Mouse (Mus musculus) layer of hippocampus, adult 8-10 months (tissue): ENCODE measurements around the gene Sphk2. TPM values are rescaled to one million over a fixed set of nuclear protein-coding genes. Genes with fewer than 3 reads are reported as not detected.
A peak's percentile ranks its signal among the peaks of the same experiment; 100 is the strongest.

Source experiments
- DNase-seq, 2 experiments: peaks; one replicate each; pipeline ENCODE4 v3.0.0; 2022; ENCODE audit warnings: low spot score in 2 of 2
- total RNA-seq, 4 experiments: library from RNA; stranded (reverse); gene quantifications; 2 replicates each; pipeline ENCODE4 v1.2.4; 2022

Sphk2 gene
- total RNA-seq, 4 experiments from 2014 or later: 28.1 to 36.7 (median 32.7) TPM

DNA sequence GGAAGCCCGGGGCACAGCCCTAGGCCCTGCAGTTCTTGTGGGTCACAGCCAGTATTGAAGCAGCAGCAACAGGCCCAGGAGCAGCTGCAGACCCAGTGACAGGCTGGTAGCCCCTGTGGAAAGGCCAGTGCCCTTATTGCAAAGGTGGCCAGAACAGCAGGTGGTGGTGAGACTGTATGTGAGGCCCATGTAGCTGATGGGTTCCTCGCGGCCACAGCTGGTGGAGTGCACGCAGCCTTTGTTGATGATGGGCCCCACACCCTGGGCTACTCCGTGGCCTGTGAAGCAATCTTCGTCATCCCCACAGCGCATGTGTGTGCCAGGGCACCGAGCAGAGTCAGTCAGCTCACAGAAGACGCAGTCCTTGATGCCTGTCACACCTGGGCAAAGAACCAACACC, 7.3 kb upstream of the Sphk2 start:
- no peak for DNase-seq

DNA sequence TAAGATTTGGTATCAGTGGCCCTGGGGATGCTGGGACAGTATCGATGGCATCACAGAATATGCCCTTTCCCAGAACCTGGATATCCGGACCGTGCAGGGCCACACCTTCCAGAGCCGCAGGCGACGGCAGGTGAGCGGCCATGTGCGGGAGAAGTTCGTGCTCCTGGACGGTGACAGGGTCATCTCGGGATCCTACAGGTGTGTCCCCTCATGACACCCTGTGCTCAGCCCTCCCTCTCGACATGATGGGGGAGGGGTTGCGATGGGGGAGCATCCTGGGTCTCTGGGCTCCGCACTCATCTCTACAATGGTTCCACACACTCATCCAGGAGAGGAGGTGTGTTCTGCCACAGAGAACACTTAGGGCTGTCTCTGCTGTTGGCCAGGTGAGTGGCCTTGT, 6.0 kb upstream of the Sphk2 start:
- no peak for DNase-seq

DNA sequence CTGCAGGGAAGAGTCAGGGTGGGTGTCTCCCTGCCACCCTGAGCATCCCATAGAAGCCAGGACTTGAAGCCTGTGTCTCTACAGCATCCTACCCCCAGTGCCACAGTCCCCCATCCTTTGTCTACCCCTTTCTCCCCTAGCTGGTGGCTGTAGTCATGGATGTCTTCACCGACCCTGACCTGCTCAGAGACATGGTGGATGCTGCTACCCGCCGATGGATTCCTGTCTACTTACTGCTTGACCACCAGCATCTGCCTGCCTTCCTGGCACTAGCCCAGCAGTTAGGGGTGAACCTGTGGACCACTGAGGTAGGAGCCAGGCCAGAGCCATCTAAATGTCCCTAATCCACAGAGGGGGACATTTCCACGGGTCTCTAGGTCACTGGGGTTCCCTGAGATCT, 5.5 kb upstream of the Sphk2 start:
- DNase-seq: no peak

DNA sequence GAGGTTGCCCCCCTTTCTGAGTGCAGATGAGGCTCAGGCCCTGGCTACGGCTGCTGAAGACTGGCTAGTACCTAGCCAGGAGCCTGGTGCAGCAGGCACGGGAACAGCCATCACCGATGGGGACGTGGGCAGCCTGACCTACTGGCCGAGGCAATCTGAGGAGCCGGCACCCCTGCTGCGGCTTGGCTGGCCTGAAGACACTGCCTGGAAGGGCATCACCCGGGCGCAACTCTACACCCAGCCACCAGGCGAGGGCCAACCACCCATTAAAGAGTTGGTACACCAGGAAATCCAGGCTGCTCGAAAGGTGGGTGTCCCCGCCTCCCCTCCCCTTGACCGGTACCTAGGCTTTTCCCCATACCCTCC, 4.5 kb upstream of the Sphk2 start:
- DNase-seq: no peak

DNA sequence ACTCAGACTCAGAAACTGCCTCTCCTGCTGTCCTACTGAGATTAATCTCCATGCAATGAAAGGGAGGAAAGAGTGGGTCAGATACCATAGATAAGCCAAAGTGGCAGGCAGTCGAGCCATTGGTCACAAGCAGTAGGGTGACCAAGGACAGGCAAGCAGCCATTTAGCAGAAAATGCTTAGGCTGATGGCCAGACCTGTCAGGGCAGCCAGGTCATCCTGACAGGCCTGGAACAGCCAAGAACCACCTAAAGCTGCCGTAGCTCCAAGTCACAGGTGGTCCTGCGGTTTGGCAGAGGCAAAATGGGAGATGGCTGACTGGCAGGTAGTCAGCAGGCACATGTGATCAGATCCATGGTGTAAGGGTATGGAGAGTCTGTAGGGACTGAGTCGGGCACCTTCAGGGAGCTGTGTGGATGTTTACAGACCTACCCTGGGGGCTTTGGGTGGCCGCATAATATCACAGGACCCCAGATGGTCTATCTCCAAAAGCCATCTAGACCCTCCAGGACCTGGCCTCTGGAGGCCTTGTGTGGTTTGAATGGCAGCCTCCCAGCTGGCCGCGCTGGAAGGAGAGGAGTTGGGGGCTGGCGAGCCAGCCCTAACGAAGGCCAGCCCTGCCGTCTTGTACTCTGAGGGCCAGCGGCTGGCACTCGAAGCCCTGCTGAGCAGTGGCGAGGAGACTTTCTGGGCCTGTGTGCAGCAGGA, 4.0 kb upstream of the Sphk2 start:
- peak in 1 of 2 experiments; percentile 3 for DNase-seq

DNA sequence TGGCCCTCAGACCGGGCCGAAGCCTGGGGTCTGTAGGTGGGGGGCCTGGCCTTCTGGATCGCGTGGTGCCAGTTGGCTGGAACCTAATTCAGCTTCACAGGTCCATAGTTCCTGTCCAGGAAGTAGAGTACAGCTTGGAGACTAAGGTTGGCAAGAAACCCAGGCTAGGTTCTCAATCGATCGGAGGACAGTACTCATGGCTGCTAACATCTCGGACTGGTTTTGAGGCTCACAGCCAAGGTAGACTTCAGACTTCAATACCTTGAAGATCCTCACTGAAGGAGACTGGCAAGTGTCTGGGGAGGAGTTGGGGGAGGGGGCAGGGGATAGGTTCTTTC, 3.4 kb upstream of the Sphk2 start:
- no peak for DNase-seq

DNA sequence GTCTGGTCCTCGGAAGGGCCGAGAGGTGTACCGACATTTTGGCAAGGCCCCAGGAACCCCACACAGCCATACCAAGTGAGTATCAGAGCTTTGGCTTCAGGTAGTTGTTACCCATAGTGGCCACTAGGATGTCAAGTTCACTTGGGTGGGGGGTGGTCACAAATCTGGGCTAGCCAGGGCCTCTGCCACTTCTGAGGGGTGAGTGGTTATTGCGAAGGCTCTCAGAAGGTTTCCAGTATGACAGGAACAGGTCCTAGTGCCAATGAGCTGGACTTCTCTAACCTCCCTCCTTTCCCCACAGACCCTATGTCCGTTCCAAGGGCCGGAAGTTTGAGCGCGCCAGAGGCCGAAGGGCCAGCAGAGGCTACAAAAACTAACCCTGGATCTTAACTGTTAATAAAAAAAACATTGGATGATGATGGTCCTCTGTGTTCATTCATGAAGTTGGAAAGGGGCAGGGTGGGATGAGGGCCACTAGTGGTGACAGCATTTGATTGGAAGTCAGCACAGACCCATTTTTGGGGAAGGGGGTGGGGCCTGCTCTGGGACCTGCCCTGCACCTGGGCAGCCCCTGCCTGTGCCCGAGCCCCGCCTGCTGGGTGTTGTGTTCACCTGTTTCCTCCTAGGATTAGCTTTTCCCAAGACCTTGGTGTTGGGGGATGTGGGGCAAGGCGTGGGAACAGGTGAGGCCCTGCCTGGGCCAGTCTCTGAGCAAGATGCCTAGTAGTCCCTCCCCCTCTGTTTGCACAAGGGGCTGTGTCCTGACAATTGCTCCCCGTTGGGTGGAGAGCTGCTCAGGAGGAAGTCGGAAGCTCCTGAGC, 2.8 kb upstream of the Sphk2 start, which contains the start of gene Fam83e:
Gene Fam83e (plus strand): TSS at position 800 of the 821 bp plus-strand sequence.
- peak in 1 of 2 experiments; percentile 10 for DNase-seq

DNA sequence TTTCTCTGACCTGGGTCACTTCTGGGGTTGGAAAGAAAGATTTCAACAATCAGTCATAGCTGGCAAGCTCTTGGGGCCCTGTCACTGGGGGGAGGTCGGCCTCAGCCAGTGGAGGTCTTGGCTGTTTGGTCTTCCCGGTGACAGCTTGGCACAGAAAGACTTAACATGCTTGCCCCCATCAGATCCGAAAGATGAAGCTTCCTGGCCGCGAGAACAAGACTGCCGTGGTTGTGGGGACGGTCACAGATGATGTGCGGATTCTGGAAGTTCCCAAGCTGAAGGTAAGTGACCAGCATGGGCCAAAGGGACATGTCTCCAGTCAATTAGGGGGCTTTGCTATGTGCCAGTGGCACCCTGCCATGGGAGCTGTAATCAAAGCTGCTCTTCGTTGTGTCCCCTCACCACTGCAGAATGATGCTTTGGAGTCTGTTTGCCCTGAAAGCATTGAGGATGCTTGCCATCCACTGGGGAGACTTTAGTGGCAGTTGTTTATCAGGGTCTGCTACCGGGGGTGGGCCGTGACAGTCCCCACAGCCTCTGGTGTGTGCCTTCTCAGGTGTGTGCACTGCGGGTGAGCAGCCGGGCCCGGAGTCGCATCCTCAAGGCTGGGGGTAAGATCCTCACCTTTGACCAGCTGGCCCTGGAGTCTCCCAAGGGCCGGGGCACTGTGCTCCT, 2.1 kb upstream of the Sphk2 start:
- DNase-seq: peak in 1 of 2 experiments; percentile 9

DNA sequence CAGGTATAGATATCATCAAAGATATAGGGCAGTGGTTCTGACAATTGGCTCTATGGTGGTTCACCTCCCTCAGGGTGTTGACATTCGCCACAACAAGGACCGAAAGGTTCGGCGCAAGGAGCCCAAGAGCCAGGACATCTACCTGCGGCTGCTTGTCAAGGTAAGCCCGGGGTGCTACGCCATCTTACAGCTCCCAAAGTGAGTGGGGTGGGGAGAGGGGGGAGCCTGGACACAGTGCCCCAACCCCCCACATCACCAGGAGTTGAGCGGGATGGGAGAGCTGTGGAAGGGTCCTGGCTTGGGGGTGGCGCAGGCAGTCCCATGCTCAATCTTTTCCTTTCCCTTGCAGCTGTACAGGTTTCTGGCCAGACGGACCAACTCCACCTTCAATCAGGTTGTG, 1.4 kb upstream of the Sphk2 start:
- peak in 1 of 2 experiments; percentile 16 for DNase-seq

DNA sequence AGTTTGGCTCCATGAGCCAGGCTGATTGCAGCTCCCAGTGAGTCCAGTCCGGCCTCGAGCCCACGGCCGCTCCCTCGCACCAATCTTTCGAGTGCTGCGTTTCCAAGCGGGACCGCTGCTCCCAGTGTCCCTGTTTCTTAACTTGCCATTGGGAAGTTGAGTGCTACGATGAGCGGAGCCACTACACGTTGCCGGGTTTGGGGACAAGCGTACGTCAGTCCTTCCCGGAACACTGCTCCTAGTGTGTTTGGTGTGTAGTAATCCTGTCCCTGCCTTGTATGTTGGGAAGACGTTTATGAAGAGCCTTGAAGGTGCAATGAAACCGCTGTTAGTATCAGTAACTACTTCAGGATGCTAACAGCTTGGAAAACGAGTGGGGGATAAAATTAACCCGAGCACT, 529 bp upstream of the Sphk2 start:
- DNase-seq: no peak

DNA sequence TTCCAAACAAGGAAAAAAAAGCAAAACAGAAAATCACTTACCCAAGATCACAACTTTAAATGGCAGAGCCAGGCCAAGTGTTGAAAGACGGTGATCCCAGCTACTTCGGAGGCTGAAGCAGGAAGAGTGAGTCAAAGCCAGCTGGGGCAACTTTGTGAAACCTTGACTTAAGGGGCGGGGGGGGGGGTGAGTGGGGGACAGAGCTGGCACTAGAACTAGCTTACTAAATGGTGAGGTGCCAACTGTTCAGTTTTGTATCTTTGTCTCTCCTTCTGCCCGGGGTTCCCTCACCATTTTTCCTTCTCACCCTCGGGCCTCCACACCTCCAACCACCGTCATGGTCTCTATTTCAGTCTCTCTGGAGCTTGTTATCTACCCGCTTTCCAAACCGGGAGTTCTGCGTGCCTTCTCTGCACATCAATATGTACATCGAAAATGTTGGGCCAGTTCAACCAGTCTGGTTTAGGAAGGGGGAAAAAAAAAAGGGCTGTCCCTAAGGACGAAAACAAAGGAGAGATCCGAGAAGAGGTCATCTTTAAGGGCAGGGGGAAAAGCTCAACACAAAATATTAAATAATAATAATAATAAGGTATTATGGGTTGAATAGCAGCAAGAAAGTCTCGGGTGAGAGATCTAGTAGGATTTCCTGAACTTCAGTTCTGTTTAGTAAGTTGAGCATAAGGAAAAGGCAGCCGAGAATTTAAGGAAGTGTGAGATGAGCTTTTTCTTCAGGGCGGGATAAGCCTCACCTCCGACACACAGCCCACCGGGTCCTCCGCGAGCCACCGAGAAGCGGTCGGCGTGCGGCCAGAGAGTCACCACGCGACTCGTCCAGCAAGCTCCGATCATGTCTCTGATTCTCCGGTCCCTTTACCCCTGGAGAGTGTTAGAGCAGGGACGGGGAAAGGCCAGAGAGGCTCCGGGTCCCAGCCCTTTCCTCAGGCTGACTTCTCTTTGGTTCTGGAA, 567 bp downstream of the Sphk2 start:
- no peak for DNase-seq

DNA sequence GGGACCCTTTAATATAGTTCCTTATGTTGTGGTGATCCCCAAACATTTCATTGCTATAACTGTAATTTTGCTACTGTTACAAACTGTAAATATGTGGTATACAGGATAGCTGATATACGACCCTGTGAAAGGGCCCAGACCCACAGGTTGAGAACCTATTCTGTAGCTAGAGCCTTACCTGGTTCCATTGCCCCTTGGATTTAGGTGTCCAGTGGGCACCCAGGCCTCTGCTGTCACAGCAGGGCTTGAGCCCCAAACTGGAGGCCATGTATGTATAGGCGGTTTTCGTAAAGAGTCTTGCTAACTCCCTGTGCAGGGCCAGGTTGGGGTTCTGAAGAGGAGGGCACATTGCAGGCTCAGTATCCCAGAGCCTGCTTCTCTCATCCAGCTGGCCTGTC, 1.3 kb downstream of the Sphk2 start:
- DNase-seq: no peak

DNA sequence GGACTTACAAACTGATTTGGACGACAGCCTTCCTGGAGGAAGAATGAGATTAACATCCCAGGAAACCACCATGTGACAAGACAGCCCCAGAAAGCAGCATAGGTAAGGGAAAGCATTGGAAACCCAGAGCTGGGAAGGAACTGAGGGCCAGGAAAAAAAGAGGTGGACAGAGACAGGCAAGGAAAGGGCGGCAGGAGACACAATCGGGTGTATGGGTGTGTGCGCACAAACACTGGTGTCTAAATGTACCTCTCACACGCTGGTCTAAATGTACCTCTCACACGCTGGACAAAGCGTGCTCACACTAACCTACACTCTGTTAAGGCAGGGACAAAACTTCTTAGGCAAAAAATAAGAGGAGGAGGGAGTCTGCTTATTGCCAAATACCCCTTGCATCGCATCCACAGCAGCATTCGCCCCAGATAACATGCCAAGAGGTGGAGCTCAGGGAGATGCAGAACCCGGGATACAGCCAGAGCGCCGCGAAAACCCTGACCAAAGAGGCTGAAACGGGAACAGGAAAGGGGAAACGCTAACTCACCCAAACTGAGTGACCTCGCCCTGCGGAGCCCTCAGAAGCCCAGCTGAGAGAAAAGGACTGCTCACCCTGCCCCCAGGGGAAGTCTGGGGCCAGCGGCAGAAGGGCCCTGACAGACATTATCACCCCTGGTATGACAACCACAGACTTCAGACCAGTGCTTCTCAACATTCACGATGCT, 1.9 kb downstream of the Sphk2 start:
- no peak for DNase-seq

DNA sequence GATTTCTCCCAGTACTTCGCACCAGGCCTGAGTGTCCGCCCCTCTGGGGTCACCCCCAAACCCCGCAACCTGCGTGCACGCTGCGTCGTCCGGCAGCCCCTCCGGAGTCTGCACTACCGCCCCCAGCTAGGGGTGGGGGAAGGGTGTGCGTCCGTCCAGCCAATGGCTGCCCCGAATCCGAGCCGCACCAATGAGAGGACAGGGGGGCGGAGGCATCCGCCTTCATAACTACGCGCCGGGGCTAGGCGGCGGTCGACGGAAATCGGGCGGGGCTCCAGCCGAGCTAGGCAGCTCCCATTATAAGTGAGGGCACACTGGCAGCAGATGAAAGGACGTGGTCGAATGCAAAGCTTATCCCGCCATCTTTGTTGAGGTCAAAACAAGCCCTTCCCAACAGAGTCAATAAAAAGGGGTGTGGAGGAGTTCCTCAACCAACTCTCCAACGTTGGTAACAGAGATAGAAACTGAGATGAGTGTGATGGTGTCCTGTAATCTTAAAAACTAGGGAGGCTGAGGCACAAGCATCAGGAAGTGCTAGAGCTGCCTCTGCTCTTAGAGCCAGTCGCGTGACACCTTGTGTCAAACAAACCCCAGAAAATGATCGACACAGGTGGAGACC, 2.6 kb downstream of the Sphk2 start, which contains the start of gene Rpl18:
Gene Rpl18 (plus strand): TSS at position 368 of the 619 bp plus-strand sequence.
- peak; percentile 98 for DNase-seq

DNA sequence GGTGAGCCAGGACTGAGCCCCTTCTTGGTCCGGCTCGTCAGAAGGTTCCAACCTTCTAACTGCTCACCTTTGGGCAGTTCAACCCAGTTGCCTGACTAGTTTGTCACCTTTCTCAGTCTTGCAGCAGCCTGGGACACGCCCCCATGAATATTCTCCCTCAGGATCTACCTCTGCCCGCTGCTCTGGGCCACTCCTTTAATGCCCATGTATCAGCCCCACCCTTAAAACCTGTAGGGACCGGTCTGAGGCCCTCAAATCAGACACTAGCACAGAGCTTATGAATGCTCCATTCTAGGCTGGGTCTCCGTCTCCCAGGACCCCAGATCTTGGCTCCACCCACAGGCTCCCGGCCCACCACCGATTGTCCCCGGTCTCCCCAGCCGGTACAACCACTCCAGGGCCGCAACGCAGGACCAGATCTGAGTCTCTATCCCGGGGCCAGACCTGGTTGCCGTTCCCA, 3.1 kb downstream of the Sphk2 start:
- DNase-seq: no peak

DNA sequence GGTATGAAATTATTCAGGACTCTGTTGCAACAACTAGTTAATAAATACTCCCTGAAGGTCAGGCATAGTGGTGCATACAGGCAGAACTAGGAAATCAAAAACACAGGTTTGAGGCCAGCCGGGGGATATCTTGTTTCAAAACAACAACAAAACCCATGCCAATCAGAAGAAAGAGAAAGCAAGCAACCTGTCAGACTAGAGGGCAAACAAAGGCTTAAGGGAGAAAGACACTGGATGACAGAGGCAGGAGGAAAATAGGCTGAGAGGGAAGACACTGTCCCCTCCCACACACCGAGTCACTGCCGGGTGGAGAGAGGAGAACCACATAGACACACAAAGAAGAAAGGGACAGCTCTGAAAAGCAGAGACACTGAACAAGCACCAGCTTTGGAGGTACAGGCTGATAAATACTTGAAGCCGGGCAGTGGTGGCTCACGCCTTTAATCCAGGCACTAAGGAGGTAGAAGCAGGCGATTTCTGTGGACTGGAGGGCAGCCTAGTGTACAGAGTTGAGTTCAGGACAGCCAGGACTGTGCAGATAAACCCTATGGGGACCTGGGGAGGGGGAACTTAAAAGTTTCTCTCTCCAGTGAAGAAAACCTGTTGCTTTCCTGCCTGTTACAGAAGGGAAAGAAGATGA, 3.8 kb downstream of the Sphk2 start:
- DNase-seq: no peak

DNA sequence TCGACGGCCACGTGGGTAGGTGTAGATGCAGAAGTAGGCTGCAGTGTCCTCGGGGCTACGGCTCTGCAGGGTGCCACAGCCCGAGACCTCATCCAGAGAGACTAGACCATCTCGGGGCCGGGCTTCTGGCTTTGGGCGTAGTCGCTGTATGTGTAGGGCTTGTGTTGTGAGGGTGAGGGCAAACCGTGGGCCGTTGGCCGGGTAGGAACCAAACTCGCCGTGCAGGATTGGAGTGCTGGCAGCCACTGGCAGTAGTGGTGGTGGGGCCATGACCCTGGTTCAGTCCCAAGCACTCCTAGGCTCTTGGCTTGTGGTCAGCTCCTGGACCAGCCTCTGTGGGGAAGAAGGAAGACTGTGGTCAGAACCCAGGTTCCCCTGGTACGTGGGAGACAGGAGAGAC, 4.4 kb downstream of the Sphk2 start:
- DNase-seq: no peak

DNA sequence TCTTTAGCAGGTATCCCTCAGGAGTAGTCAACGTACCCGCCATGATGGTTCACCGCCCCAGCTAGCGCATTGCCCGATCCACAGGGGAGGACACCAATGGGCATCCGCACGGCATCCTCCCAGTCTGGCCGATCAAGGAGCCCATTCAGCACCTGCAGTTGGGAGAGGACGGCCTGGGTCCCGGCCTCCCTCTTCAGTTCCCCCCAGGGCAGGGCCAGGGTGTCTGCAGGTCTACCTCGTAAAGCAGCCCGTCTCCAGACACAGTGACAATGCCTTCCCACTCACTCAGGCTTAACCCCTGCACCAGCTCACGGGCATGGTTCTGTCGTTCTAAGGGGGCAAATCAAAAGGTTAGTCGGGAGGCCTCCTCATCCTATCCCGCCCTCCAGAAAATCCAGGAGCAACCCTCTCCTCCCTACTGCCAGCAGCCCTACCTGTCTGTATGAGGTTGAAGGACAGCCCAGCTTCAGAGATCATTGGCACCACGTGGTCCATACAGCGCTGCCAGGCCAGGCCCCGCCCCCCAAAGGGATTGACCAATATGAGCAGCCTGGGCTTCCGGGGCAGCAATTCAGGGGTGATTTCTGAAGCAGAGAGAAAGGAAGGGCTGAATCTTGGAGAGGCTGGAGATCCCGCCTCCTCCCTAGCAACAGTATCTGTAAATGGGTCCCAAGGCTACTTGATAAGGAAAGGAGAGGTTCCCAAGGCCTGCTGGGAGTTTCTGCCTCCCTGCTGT, 5.6 kb downstream of the Sphk2 start:
- DNase-seq: no peak
